Mouse (Mus musculus) myocyte (in vitro differentiated cells): ENCODE measurements at regions not wholly inside any gene's neighbourhood (a gene's known extent, or its start where the extent isn't known, plus 50 kb on each side); places are given as distances from the start of the nearest gene placed in this dataset.

ENCODE experiments used
- MYOG ChIP-seq, 3 experiments: IDR thresholded peaks; one replicate each; pipeline ENCODE4 v1.6.1; 2011; ENCODE audit warnings: control low read depth in 2 of 3, low read depth in 2 of 3, mild to moderate bottlenecking in 2 of 3; ENCODE audit not compliant: insufficient read length in 2 of 3, control insufficient read depth in 1 of 3, insufficient read depth in 1 of 3
- POLR2A ChIP-seq: IDR thresholded peaks from one replicate; pipeline ENCODE4 v1.6.1; 2011; ENCODE audit warnings: low read depth, mild to moderate bottlenecking, control low read depth, moderate library complexity; ENCODE audit not compliant: insufficient read length
- POLR2AphosphoS2 ChIP-seq: IDR thresholded peaks from one replicate; pipeline ENCODE4 v1.6.1; 2011; ENCODE audit warnings: low read depth, control low read depth; ENCODE audit not compliant: insufficient read length
- TCF12 ChIP-seq: IDR thresholded peaks from one replicate; pipeline ENCODE4 v1.6.1; 2011; ENCODE audit warnings: mild to moderate bottlenecking, control low read depth; ENCODE audit not compliant: poor library complexity, insufficient read depth, severe bottlenecking
- TCF3 ChIP-seq: IDR thresholded peaks from one replicate; pipeline ENCODE4 v1.6.1; 2011; ENCODE audit warnings: low read depth, control low read depth; ENCODE audit not compliant: insufficient read length
- USF1 ChIP-seq: IDR thresholded peaks from one replicate; pipeline ENCODE4 v1.6.1; 2011; ENCODE audit warnings: low read depth, mild to moderate bottlenecking, control low read depth, moderate library complexity

DNA sequence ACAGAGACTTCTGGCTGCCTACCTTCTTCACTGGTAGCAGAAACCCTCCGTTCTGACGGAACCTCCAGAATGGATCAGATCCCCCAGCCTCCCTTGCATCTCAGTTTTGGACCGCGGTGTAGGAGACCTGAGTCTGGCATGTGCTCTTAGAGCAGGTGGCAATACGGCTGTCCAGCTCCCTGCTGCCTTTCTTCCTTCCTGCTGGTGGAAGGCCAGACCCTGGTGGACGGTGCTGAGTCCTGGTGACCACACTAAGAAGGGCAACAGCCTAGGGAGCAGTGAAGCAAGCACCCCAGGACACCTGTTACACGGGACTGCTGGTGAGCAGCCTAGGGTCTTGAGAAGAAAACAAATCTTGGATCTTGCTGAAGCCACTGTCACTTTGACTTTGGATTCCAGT lies 152.7 kb downstream of the Tmem132e start:
- TF ChIP-seq TCF12 (no peak), POLR2AphosphoS2 (no peak), POLR2A (no peak), TCF3 (no peak), USF1 (no peak), MYOG (IDR thresholded peaks at IDR 0.05; ENCODE audit: control insufficient read depth in 1 of 3, insufficient read depth in 1 of 3, insufficient read length in 2 of 3, low read depth in 2 of 3) (no peak)
